Mouse (Mus musculus) cerebellum, adult (tissue): ENCODE data around the gene Tasp1.
A peak's percentile ranks its signal among the peaks of the same experiment; 100 is the strongest.
"Not testable (repeated sequence)": the region's sequence is repeated elsewhere in the genome, so short reads cannot be mapped to it uniquely, and the experiment has no call there.

Source experiments
- ATAC-seq: cut with Nextera tagmentation; 2 replicates; pipeline ENCODE4 v1.9.2; 2017; ENCODE audit warnings: mild to moderate bottlenecking, moderate library complexity, mixed read lengths; ENCODE audit not compliant: insufficient number of reproducible peaks, low FRiP score, low TSS enrichment

Tasp1 gene

DNA sequence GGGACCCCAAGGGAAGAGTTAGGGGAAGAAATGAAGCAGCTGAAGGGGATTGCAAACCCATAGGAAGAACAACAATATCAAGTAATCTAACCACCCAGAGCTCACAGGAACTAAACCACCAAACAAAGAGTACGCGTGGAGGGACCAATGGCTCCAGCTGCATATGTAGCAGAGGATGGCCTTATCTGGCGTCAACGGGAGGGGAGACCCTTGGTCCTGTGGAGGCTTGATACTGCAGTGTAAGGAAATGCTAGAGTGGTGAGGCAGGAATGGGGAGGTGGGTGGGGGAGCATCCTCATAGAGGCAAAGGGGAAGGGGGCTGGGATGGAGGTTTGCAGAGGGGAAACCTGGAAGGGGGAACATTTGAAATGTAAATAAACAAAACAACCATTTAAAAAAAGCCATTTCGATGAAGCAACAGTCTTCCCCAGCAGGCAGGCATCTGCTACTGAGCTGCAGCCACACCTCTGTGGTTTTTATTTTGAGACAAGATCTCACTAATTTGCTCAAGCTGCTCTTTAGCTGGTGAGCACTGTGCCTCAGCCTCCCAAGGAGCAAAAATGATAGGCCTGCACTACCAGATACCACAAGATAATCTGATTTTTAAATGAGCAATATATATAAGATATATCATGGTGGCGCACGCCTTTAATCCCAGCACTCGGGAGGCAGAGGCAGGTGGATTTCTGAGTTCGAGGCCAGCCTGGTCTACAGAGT, 160.0 kb downstream of the Tasp1 start:
- no peak for ATAC-seq

DNA sequence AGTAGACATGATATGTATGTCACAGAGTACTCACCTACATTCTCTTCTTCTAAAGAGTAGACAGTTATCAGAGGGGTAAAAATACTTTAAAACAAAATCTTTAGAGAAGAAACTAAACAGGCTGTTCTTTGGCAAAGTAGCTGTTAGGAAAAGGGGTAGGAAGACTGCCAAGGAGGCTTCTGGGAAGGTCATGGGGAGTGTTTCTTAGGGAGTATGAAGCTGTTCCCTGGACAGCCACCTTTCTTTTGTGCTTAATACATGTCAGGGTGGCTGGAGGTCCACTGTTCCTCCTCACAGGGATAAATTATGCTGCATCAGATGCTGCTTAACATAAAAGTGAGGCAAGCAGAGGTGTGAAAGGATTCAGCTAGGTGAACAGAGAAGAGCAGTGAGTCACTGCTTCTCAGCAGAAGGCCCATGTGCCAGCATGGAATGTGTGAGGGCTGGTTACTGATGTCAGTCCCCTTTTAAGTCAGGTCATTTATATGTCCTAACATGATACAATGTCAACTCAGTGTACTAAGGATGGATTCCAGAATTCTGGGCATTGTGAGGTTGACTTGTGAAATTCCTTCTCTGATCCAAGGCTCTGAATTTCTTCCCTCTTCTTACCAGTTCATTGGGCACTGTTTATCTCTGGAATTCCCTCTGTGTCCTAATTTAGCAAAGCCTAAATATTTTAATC, 175.1 kb downstream of the Tasp1 start:
- no peak for ATAC-seq

DNA sequence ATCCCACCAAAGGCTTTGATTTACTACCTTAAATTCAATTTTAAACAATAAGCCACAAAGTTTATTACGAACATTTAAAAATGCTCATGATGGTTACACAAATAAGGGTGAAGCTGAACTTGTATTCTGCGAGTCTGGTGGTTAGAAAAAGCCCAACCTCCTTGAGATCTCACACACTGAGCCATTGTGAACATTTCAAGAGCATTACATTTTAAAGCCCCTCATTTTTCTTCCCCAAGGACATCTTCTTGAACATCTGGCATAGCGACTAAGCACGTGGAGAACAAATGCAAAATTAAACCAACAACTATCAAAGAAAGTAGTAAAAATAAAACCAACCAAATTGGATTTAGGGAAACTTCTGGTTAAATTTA, 182.4 kb downstream of the Tasp1 start:
- ATAC-seq, result no peak

DNA sequence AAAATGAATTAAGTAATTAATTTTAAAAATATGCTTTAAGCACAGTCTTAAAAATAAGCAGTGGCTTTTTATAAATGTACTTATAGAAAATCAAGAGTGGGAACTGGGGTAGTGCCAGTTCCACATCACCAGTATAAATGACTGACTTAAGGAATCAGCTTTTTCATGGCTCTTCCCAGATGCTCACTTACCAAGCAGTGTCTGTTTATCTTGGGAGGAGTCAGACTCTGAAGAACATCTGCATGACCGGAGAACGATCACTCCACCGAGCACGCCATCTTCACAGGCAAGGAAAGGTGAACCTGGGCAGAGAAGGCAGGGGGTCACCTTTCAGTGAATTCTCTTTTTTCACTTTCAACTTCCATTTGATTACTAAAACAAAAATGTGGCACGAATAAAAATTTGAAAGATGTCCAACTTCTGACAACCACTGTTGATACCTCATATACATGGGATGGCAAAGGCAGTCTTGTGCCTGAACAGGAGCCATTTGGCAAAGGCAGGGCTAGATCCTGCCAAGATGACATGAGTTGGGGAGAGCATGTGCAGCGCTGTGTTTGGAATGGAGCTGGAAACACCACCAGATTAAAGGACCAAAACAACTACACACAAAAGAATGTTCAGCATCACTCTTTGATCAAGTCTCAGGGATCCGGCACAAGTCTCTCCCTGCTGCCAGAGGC, 182.9 kb downstream of the Tasp1 start:
- ATAC-seq, result 0 out of 2 replicates have a peak, but pooled peaks have one; percentile 68

DNA sequence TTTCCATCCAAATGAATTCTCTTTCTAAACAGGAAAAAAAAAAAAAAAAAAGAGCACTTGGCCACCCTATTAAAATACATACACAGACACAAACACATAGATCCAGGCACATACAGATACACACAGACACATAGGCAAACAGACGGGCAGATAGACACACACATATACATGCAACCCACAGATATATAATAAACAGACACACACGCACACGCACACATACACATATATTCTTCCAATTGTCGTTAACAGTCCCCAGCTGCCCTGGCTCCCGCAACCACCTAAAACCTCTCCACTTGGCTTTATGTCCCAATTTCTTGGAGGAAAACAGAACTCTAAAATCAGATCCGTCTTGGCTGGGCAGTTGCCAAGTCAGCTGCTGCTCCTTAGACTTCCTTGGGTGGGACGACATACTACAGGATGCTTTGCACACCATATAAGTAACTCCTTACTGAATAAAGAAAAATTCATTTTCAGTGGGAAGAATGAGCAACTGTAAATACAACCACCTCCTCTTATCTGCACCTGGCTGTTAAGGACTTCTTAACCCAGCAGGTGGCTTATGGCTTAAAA, 188.5 kb downstream of the Tasp1 start:
- ATAC-seq, result no peak

DNA sequence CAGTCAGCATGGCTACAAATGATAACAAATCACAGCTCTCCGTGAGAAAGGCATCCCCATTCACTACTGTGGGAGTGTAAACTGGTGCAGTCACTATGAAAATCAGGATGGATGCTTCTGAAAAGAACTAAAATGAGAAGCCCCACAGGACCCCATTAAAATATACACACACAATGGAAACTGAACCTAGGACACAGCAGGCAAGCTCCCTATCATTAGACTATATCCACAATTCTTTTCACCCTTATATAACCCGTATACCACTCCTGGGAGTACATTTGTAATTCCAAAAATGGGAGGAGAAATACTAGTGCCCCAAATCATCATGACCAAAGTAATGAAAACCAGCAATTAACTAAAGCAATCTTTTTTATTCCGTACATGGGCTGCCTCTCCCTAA, 190.7 kb downstream of the Tasp1 start:
- ATAC-seq, result no peak

DNA sequence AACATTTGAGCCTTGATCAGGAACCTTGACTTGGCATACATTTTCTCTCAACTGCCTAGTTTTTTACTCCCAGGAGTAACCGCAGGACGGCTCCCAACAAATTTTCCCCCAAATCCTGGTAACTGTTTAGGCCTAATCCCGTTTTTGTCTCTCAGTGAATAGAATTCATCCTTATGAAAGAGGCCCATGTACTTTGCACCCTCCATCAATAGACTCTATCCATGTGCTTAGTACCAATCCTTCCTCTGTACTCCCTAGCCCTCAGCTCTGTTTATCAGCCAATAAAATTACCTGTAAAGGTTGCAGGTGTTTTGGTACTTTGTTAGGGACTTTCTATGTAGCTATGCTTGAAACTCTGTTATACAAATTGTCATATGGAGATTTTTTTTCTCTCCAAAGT, 192.4 kb downstream of the Tasp1 start:
- no peak for ATAC-seq

DNA sequence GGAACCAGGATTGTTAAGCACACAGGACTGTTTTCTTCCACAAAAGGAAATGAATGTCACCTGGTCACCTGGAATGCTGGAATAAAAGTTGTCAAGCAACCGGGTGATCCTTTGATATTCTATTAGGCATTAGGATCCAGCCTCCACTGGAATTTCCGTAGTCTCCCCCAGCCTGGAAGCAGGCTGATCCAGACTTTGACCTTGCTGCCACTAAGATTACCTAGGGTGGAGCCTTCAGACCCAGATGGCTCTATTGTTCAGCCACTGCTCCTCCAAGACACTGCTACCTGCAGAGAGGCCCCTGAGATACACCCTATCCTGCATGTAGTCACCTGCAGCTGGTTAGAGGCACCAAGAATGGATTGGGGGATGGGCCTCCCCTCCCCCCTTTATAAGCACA, 192.8 kb downstream of the Tasp1 start:
- no peak for ATAC-seq

DNA sequence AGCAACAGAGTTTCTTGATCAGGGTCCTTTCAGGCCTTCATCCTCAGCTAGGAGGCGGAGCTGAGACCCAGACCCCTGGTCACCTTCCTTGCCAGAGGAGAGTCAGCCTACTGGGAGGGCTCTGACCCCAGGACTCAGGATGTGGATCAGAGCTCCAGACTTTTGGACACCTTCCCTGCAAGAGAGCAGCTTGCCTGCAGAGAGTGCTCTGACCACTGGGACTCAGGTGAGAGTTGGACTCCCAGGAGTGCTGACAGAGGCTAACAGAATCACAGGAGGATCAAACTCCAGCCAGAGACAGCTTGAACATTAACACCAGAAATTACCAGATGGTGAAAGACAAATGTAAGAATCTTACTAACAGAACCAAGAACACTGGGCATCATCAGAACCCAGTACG, 197.5 kb downstream of the Tasp1 start:
- ATAC-seq, result not testable (repeated sequence)

DNA sequence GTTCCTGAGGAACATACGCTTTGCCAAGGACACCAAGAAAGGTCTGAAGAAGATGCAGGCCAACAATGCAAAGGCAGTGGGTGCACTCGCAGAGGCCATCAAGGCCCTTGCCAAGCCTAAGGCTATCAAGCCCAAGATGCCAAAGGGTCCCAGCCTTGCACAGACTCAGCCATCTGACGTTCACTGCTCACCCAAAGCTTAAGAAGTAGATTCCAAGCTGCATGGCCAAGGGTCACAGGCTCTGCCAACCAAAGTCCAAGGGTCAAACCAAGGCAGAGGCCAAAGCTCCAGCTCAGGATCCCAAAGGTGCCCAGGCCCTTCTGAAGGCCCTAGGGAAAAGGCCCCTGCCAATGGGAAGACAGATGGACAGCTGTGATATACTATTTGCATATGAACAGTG, 203.2 kb downstream of the Tasp1 start:
- not testable (repeated sequence) for ATAC-seq

DNA sequence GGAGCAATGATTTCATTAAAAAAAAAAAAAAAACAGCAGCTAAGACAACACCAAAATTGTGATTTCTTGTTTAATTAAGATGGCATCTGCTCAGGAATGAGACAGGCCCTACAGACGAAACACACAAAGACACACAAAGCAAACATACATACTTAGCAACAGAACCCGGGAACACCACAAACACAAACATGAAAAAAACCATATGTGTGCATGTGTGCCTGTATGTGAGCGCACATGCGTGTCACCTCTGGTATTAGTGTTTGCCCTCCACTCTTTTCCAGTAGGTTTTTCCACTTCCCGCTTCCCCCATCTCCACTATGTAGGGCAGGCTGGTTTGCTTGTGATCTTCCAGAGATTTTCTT, 206.5 kb downstream of the Tasp1 start:
- ATAC-seq, result no peak

DNA sequence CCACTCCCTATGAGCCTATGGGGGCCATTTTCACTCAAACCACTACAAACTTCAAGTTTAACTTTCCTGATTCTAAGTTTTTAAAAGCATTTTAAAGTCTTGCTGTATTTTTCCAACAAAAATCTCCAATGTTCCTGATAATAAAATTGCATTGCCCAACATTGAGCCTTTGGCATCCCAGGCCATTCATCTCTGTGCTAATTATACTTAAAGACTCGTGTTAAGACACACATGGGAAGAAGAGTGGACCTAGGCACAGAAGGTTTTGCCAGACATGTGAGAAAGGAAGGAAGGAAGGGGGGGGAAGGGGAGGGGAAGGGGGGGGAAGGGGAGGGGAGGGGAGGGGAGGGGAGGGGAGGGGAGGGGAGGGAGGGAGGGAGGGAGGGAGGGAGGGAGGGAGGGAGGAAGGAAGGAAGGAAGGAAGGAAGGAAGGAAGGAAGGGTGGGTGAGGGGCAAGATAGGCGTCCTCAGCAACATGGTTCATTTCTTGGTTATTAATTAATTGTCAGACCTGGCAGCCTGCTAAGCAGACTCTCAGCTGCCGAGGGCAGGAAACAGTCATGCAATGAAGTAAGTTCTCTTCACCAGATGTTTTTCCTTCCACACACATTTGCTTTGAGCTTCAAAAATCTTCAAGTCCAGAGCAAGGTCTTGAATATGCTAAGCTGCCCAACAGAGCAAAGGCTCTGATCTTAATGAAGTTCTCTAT, 207.0 kb downstream of the Tasp1 start:
- no peak for ATAC-seq

DNA sequence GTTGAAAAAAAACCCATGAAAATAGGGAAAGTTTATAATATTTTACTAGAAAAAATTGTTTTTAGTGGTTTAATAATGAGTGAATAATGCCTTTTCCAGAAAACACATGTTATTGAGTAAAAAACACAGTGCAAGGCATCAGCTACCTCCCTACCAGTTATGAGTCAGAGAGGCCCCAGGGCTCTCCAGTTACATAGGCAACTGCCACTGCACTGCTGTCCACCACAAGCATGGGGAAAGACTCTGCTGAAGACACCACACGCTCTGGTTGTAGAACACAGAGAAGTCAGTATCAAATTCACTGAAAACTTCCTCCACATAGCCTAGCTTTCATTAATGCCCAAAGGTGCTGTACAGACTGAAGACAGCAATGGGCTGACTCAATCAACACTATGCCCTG, 217.0 kb downstream of the Tasp1 start:
- ATAC-seq, result no peak

DNA sequence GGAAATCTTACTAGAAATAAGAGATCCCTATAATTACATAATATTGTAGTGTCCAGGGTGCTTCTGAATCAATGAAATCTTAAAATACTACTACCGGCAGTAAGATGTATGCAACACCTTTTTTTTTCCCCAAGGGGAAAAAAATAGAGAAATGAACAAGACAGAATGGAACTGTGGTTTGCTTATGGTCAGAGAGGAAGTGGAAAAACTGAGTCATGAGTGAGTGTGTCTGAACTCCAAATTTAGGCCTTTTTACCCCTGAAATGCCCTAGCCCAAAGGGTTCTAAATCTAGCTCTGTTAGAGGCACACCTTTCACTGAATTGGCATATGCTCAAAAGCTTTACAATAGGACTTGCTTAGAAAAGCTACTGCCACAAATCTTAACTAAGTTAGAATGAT, 225.2 kb downstream of the Tasp1 start:
- no peak for ATAC-seq

DNA sequence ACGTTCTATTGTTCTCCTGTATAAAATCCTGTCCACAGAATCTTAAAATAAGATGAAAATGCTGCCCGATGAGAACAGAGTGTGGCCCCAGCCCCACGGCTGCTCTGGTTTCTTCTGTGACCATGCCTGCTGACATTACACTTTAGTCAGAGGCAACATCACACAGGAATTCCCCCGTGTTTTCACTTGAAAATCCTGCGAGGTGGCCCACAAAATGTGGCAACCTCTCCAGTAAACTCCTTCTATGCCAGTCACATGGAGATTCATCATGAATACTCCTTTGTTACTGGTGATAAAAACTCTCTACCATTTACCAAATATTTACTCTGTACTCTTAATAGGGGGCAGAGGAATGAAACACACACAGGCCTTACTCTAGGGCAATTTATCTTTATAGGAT, 225.7 kb downstream of the Tasp1 start:
- no peak for ATAC-seq

DNA sequence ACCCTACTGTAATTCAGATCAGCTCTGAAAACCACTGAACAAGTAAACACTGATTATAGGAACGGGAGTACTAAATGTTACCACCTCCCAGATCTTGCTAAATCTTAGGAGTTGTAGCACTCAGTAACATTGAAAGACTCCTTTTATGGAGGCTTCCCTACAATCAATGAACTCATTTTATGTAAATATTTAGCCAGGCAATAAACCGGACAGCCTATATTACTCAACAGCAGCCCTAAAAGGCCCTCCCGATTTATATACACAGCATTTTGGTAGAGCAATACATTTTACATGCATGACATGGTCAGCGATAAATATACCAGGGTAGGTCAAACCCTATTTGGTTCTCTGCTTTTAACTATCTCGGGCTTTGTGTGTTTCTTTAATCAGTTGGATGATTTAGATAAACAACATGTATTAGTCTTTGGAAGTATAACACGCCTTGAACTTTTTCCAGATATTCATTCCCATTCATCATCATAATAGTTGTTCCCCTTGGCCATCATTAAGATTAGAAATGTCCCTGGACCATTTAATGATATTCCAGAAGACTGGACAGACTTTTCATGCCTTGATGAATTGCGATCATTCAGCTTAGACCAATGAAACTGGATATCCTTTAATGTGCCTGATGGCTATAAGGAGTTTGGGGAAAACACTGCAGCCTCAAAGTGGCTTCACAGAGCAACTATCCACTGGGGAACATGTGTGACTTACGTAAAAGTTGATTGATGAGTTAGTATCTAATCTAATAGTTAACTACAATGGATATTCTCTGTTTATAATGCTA, 244.8 kb downstream of the Tasp1 start:
- ATAC-seq, result no peak

DNA sequence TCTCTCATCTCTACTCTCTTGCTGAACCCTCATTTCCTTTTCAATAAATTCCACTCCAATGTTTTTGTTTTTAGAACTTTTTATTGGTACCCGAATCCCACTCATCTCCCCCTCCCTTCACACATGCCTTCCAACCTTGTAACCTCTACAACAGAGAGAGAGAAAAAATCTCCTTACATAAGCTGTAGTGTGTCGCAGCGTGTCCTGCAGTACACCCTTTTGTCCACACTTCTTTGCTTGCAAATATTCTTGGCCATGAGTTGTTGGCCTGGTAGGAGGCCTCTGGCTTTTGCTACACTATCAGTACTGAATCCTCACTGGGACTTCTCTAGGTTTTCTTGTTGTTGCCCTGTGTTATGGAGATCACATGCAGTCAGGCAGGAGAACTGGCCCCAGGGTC, 249.3 kb downstream of the Tasp1 start:
- no peak for ATAC-seq

DNA sequence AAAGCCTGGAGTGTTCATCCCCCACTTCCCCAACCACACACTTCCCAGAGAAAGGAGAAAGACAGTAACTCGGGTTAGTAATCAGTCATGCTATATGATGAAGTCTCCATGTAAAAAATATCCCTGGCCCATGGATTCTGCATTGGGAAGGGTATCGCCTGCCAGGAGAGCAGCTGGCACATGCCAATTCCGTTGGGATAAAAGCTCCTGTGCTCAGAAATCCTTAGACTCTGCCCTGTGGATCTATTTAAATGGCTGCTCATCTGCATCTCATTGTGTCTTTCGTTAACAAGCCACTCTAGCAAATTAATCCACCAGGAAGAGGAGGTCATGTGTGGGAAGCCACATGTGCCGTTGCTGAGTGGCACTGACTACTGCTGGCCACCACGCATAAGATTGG, 258.7 kb downstream of the Tasp1 start:
- ATAC-seq, result no peak

DNA sequence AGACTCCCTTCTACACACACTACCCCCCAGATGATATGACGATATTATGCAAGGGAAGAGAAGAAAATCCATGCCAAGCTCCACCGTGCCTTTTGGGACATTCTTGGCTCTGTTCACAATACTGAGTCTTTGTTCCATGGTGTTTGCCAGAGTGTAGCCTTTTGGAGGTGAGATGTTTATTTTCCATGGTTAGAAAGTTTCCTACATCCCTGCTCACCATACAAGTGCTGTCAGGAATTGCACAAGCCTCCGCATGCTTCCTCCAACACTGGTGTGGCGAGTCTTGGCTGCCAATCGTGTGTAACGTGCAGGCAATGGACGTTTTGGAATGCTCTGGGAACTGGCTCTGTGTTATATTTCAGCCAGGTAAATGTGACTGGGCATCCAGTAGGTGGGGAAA, 262.6 kb downstream of the Tasp1 start:
- no peak for ATAC-seq
